Mouse (Mus musculus) heart, embryonic 11.5 days (tissue): Measurements from ENCODE around the gene Mall. TPM values are rescaled to one million over a fixed set of nuclear protein-coding genes. Genes with fewer than 3 reads are reported as not detected.

ENCODE experiments used
- ATAC-seq: fragments of 200-750 bp; cut with Nextera tagmentation; replicated peaks from 2 replicates; pipeline ENCODE4 v1.8.0; 2017; ENCODE audit warnings: moderate library complexity; ENCODE audit not compliant: insufficient number of reproducible peaks, low FRiP score, low TSS enrichment
- H3K27ac ChIP-seq: fragments of 300-500 bp; sonication (generic); 2 replicates; pipeline ENCODE4 v1.5.1; 2014; ENCODE audit warnings: mild to moderate bottlenecking, low read depth, low read length
- H3K27me3 ChIP-seq: fragments of 300-500 bp; sonication (generic); 2 replicates; pipeline ENCODE4 v1.6.1; 2014; ENCODE audit warnings: mild to moderate bottlenecking, low read length, mixed read lengths; ENCODE audit not compliant: control insufficient read depth, insufficient read depth
- H3K36me3 ChIP-seq: fragments of 300-500 bp; sonication (generic); 2 replicates; pipeline ENCODE4 v1.6.1; 2014; ENCODE audit warnings: mild to moderate bottlenecking, low read length, moderate library complexity, mixed read lengths; ENCODE audit not compliant: control insufficient read depth, insufficient read depth
- H3K4me1 ChIP-seq: fragments of 300-500 bp; sonication (generic); 2 replicates; pipeline ENCODE4 v1.6.1; 2014; ENCODE audit warnings: low read length; ENCODE audit not compliant: control insufficient read depth, insufficient read depth
- H3K4me2 ChIP-seq: fragments of 300-500 bp; sonication (generic); 2 replicates; pipeline ENCODE4 v1.6.1; 2014; ENCODE audit warnings: mild to moderate bottlenecking, moderate library complexity
- H3K4me3 ChIP-seq: fragments of 300-500 bp; sonication (generic); 2 replicates; pipeline ENCODE4 v1.5.1; 2014; ENCODE audit warnings: low read depth, low read length
- H3K9ac ChIP-seq: fragments of 300-500 bp; sonication (generic); 2 replicates; pipeline ENCODE4 v1.6.1; 2014; ENCODE audit warnings: mild to moderate bottlenecking, low read depth, low read length, moderate library complexity
- H3K9me3 ChIP-seq: fragments of 300-500 bp; sonication (generic); replicated peaks from 2 replicates; pipeline ENCODE4 v1.6.1; 2016; ENCODE audit warnings: low read length; ENCODE audit not compliant: control insufficient read depth
- WGBS: fragments of 180-500 bp; shearing (Covaris S2); extraction: QIAGEN DNeasy Blood & Tissue Kit; methylation state at CpG from one replicate; pipeline ENCODE4 v1.1.7; 2014; ENCODE audit not compliant: insufficient replicate concordance; 5-methylcytosine and 5-hydroxymethylcytosine counted together
- polyA plus RNA-seq: library from polyadenylated mRNA; unstranded; fragments of >200 nt; fragmentation: Nextera tagmentation; extraction: Ambion mirVana; gene quantifications from 2 replicates; pipeline ENCODE4 v1.2.1, GENCODE M21; 2014

The Mall gene
- polyA plus RNA-seq, 1 experiment from 2014 or later: 2.5 TPM

DNA sequence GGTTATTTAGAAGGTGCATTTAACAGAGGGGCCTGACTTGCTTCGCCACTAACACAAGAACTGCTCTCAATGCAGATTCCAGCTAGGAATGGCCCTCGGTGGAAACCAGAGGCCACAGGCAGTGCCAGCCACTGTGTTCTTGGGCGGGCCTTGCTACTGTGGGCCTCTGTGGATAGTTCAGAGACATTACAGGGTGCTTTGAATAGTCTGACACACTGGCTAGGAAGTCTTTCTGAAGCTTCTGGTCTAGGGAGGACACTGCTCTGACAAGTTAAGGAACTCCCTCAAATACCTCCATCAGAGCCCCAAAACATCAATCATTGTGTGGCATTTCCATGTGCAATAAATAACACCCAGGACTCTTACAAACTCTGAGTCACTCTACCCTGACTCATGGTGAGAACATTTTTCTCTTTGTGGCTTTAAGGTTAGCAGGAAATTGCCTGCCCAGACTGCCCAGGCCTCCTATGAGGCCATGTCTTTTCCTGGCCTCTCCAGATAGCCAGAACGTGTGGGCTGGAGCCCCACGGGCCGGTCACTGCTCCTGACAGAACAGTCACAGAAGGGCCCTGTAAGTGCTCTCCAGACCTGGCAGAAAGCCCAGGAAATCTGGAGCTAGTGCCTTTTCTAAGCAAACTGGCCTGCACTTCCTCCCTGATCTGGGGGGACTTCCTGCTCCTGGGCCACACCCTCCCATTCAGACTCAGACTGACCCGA lies 7.4 kb downstream of the Mall start:
- Histone ChIP-seq H3K27me3 (no peaks in the 10 kb centered on the region), H3K36me3 (no peaks in the 10 kb centered on the region), H3K27ac (peak overlapping the region; percentile 96), H3K9ac (peak overlapping the region; percentile 23; the same call in 1 of the 2 replicates), H3K4me3 (no peak overlapping the region), H3K4me1 (peaks cover 16% of the 10 kb centered on the region), H3K9me3 (no peaks in the 10 kb centered on the region), H3K4me2 (peak overlapping the region; percentile 15; the same call in 1 of the 2 replicates)
- peak; percentile 86 for ATAC-seq
- 35% methylated on average over 7 of the region's 7 CpGs for WGBS

DNA sequence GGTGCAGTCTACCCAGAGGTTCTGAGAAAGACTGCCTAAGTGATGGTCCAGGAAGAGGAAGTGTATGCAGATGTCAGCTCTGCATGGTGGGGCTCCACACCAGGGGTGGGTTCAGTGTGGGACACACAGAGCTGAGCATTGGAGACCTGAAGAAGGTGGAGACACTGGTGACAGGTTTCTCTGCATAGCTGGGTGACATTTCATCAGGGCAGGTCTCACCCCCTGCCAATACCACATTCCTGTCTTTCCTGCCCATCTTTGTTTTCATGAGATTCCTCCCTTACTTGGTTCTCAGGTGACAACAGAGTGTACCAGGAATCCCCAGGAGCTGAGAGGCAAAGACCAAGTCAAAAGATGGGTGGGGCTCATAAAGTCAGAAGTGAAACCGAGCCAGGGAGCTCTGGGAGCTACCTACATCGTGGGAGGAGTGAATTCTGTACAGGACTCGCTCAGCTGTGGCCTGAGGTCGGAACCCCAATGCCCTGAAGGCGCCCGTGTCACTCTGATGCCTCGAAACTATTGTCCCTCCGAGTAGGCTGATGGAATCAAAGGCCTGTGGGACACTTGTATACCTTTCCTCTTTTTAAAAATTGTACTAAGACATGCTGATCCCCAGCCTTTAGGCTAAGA lies 10.8 kb downstream of the Mall start:
- Histone ChIP-seq H3K4me3 (no peak overlapping the region), H3K27me3 (no peaks in the 10 kb centered on the region), H3K4me2 (no peak overlapping the region), H3K4me1 (peaks cover 16% of the 10 kb centered on the region), H3K27ac (no peak overlapping the region), H3K9me3 (no peaks in the 10 kb centered on the region), H3K36me3 (no peaks in the 10 kb centered on the region), H3K9ac (no peak overlapping the region)
- ATAC-seq: no peak
- WGBS: 76% methylated on average over 8 of the region's 8 CpGs

DNA sequence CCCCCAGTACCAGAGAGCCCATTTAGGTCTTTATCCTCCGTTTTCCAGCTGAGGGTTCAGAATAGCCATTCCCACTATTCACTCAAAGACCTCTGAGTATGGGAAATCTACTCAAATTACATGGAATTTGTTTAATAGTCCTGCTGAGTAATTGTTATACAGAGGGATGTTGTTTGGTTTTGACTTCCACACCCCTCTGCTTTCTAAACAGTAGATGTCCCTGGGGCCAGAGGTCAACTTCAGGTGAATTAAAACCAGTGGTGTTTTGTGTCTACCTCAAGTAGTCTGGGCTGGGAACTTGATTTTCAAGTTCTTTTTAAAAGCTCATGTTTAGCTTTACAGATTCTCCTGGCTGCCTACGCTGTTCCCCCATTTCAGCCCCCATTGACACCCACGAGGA lies 15.0 kb downstream of the Mall start:
- no peak overlapping the region for H3K4me2 ChIP-seq
- WGBS: 75% methylated on average over 3 of the region's 3 CpGs
- H3K27me3 ChIP-seq: no peaks in the 10 kb centered on the region
- H3K9ac ChIP-seq: no peak overlapping the region
- H3K4me1 ChIP-seq: no peaks in the 10 kb centered on the region
- ATAC-seq: no peak
- no peak overlapping the region for H3K4me3 ChIP-seq
- no peaks in the 10 kb centered on the region for H3K36me3 ChIP-seq
- no peaks in the 10 kb centered on the region for H3K9me3 ChIP-seq
- no peak overlapping the region for H3K27ac ChIP-seq

DNA sequence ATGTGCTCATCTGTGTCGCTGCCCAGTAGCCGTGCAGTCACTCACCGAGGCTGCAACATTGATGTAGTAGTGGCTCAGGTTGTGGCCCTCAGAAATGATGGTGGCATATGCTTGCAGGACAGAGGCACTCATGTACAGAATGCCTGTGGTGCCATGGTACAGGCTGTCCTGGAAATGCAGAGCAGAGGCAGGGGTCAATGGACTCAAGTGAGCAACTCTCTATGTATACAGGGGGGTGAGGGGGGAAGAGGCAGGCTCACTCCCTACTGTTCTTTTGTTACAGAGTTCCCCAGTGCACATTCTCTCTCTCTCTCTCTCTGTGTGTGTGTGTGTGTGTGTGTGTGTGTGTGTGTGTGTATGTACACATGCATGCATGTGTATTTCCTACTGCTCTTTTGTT lies 20.9 kb downstream of the Mall start:
- Histone ChIP-seq H3K27ac (no peak overlapping the region), H3K36me3 (no peaks in the 10 kb centered on the region), H3K27me3 (no peaks in the 10 kb centered on the region), H3K9me3 (no peaks in the 10 kb centered on the region), H3K4me3 (no peak overlapping the region), H3K9ac (no peak overlapping the region), H3K4me1 (no peaks in the 10 kb centered on the region), H3K4me2 (no peak overlapping the region)
- ATAC-seq: no peak
- 65% methylated on average over 3 of the region's 3 CpGs for WGBS

DNA sequence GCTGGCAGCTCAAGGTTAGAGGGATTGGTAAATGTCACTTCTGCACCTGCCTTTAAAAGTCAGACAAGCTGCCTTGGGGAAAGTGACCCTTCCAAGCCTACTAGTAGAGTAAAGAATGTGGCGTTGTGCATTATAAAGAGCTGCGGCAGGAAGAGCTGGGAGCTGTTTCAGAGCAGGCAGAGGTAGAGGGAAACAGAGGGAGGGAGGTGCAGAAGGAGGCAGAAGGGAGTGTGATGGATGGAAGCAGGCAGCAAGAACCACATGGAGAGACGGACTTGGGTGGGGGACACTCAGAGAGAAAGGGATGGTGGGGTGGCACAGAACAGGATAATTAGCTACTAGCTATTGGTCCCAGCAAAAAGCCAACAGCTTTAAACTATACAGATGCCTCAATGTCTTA lies 21.7 kb downstream of the Mall start:
- Histone ChIP-seq H3K36me3 (no peaks in the 10 kb centered on the region), H3K4me1 (no peaks in the 10 kb centered on the region), H3K27ac (no peak overlapping the region), H3K9ac (no peak overlapping the region), H3K4me2 (no peak overlapping the region), H3K9me3 (no peaks in the 10 kb centered on the region), H3K4me3 (no peak overlapping the region), H3K27me3 (no peaks in the 10 kb centered on the region)
- 56% methylated on average over 3 of the region's 3 CpGs for WGBS
- ATAC-seq: no peak

DNA sequence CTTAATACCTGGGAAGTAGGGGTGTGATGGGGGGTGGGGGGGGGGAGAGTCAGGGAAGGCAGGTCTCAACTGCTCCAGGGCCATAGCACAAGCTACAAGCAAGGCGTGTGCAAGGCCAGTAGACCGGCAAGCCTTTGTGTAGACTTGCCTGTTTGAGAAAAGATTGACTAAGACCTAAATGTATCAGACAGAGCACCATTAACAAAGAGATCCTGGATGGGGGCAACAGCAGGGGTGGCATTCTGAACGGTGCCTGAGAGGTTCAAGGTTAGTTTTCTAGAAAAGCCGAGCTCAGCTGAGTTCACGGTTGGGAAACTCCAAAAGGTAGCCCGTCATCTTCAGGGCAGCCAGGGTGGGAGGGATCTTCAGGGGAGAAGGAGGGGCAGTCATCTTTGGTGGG lies 24.5 kb downstream of the Mall start:
- H3K9me3 ChIP-seq: no peaks in the 10 kb centered on the region
- WGBS: 79% methylated on average over 6 of the region's 6 CpGs

DNA sequence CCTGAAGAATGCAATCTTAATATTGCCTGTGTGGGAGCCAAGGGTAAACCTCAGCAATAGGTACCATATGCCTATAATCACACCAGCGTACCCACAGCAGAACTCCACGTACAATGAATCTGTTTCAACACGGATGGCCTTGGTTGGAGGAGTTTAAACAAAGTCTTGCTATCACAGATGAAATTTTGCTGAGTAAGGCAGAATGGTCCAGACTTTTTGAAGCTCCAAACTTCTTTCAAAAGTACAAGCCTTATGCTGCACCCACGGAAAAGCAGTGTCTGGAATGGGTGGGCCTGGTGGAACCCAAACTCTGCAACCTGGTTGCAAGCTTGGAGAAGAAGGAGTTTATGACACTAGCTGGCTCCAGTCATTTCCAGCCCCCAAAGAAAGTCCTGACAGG lies 40.5 kb downstream of the Mall start:
- no peaks in the 10 kb centered on the region for H3K36me3 ChIP-seq
- WGBS: 82% methylated on average over 4 of the region's 4 CpGs
- no peak overlapping the region for H3K4me2 ChIP-seq
- no peaks in the 10 kb centered on the region; the same call in 1 of the 2 replicates for H3K27me3 ChIP-seq
- no peaks in the 10 kb centered on the region for H3K4me1 ChIP-seq
- ATAC-seq: no peak
- H3K27ac ChIP-seq: no peak overlapping the region
- no peaks in the 10 kb centered on the region for H3K9me3 ChIP-seq
- no peak overlapping the region for H3K9ac ChIP-seq
- no peak overlapping the region for H3K4me3 ChIP-seq

More for the DNA sequence above, 24.5 kb downstream of the Mall start:
- Histone ChIP-seq H3K4me2 (no peak overlapping the region), H3K4me1 (no peaks in the 10 kb centered on the region), H3K27me3 (no peaks in the 10 kb centered on the region), H3K27ac (no peak overlapping the region), H3K4me3 (no peak overlapping the region), H3K36me3 (no peaks in the 10 kb centered on the region), H3K9ac (no peak overlapping the region)
- ATAC-seq: no peak

DNA sequence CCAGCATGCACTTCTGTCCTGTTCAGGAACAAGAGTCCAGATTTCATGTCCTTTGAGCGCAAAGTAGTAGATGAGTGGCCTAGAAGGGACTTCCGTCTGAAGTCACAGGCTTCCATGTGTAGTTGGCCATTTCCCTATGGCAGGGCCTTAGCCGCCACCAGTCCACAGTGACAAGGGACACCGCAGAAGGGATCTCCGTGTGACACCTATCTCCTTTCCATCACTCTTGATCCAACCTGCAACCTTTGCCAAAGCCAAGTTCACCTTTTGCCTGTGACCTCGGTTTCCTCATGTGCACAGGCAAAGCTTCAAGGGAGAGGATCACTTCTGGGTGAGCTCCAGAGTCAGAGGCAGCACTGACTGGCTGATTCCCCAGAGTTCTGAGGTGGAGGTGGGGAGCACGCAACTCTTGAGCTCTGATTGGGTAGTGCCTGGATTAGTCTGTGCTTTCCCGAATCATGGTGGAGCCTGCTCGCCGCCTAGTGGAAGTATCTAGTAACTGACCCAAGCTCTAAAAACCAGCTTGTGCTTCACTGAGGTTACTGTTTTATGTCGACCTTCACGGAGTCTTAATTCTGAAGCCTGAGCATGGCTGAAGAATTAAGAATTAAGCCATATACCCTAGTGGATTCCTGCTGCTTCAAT lies 45.9 kb downstream of the Mall start:
- no peak overlapping the region for H3K27ac ChIP-seq
- H3K9me3 ChIP-seq: no peaks in the 10 kb centered on the region
- H3K4me3 ChIP-seq: no peak overlapping the region
- no peak overlapping the region for H3K9ac ChIP-seq
- ATAC-seq: no peak
- WGBS: 38% methylated on average over 12 of the region's 12 CpGs
- H3K27me3 ChIP-seq: no peaks in the 10 kb centered on the region; the same call in 1 of the 2 replicates
- no peak overlapping the region for H3K4me2 ChIP-seq
- H3K4me1 ChIP-seq: no peaks in the 10 kb centered on the region
- no peaks in the 10 kb centered on the region for H3K36me3 ChIP-seq
